Mouse (Mus musculus): ENCODE results near the gene Tnn.

Gene Tnn

GRCm38 (mm10) chr1:160153480-160153879 lies at the start of gene Tnn:
Gene Tnn, minus strand, starts transcription at chr1:160153580.
- no peak for DNase-seq (ENCODE audit: low read depth)

GRCm38 (mm10) chr1:160195337-160195663 lies 41.9 kb upstream of the Tnn start:
- DNase-seq (ENCODE audit: low read depth) = no peak

DNA sequence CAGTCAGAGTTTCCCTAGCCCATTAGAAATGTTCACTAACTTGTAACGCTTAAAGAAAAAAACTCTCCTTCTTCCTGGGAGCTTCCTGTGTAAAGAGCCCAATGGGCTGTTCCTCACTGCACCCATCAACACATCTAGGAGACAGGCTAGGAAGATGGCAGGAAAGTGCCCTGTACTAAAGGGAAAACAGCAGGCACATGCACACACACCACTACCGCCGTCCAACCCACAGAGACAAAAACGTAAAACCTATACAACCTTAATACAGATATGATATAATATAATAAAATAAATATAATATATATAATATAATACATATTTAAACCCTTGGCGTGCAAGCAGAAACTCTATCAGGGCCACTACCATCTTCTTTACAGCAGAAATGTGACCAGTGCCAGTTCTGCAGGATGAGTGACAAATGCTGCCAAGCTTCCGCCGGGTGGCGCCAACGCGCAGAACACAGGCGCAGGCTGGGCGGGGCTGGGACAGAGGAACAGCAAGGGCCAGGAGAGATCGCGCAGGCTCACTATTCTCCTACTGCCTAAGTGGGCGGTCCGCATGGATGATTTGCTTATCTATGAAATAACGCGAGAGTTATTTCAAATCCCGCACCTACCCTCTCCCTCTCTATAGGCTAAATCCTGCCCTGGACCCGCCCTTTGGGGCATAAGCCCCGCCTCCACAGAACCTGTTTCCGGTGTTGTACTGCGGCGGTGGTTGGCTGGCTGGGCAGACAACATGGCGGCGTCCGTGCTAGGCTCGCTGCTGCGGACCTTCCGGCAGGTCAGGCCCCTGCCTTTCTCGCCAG lies 41.4 kb upstream of the Tnn start, which contains the start of gene Mrps14:
TSS of gene Mrps14 (plus strand) at position 687 of the 808 bp plus-strand sequence.
- peak; percentile 100 for DNase-seq (ENCODE audit: low read depth)

- peak; percentile 46 for DNase-seq (ENCODE audit: low read depth)
Observed at GRCm38 (mm10) chr1:160184506-160184905, 31.1 kb upstream of the Tnn start.

DNA sequence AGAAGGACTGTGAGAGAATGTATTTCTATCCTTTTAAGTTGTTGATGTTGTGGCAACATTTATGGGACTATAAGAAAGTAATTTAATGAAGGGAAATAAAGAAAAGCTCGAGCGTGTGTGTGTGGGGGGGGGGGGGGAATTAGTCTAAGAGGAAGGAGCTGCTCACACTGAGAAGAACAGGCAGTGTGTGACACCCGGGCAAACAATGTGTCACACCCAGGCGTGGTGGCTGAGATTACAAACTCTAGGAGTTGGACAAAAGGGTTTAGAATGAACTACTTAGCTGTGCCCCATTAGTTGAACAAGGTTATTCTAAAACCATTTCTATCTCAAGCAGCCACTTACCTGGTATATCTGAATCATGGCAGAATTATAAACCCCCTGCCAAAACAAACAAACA lies 27.8 kb upstream of the Tnn start:
- no peak for DNase-seq (ENCODE audit: low read depth)

DNA sequence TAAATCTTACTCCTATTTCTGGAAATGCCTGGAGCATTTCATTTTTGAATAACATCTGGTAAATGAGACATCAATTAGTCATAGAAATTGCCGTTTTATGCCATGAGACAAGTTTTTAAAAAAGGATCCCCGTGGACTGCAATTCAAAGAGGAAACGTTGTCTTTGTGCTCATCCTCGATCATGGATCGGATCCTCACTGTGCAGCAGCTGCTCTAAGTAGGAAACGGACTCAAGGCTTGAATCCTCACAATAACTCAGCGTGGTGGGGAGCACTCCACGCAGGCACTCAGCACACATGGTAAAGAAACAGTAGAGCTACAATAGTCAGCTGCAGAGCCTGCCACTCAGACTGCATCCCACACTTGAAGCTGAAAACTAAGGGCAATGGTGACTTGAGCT lies 23.5 kb upstream of the Tnn start:
- DNase-seq (ENCODE audit: low read depth) = no peak

DNA sequence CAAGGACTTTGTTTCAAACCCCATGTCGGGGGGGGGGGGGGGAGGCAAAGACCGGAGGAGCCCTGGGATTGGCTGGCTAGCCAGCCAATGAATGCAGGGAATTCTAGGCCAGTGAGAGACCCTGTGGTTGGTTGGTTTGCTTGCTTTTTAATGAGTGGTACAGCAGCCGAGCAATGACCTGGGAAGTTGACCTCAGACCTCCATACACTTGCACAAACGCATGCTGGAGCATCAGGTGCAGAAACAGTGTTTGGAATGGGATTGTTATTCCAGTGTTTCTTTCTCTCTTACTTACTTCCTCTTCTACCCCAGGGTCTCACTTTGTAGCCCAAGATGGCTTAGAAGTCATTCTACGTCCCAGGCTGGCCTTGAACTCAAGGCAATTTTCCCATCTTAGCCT lies 13.2 kb upstream of the Tnn start:
- no peak for DNase-seq (ENCODE audit: low read depth)

DNA sequence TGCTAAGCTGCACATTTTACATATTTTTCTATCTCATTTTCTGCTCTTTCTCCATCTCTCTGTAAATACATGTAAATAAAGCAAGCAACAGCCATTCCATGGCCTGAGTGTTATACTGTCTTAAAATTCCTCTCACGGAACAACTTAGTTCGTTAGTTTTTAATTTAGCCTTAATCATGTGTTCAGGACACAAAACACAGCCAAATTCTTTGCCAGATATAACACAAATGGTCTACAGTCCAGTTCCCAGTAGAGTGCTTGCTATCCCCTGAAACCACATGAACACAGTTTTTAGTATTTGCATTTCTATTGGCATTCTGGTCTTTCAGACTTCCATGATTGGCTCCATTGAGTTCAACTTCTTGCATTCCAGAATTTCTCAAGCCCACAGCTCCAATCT lies 4.8 kb upstream of the Tnn start:
- no peak for DNase-seq (ENCODE audit: low read depth)

- DNase-seq (ENCODE audit: low read depth) = no peak
Observed at GRCm38 (mm10) chr1:160150726-160151125, 2.7 kb downstream of the Tnn start.

DNA sequence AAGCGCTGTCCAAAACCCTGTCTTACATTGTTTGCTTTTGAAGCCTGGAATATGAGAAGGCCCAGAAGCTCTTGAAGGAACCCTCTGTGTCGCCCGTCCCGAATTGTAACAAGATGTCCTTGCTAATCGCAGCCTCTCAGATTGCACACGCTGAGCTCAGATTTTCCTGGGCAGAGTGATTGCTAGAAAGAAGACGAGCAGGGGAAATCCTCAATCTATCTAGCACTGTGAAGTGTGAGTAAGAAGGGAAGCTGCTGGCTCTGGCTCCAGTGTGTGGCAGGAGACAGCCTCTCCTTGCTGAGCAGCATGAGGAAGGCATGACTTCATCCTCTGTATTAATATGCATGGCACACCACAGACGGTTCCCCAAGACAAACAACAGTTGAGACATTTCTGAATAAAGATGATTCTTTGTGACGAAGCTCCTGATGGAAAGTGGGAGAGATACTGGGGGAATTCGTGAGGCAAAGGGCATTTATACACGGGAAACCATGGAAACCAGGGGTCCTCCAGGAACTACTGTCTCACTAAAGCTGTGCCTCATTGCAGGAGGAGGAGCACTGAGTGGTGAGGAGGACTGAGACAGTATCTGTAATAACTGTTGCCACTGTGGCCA lies 4.0 kb downstream of the Tnn start:
- DNase-seq (ENCODE audit: low read depth) = no peak

DNA sequence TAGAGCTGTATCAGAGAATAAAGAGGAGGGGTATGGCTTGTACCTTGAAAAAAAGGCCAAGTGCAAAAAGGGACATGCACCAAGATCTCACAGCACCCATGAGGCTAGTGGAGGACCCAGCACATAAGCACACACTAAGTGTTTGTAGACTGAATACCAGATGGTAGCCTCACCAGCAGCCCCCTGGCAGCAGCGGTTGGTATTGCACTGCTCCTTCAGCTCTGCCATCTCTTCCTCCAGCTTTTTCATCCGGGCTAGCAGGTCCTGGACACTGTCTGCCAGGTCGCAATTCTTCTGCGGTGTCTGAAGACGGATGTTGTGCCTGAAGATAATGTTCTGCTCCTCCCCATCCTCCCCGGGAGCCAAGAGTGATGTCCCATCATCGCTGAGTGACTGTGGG lies 6.1 kb downstream of the Tnn start:
- no peak for DNase-seq (ENCODE audit: low read depth)

DNA sequence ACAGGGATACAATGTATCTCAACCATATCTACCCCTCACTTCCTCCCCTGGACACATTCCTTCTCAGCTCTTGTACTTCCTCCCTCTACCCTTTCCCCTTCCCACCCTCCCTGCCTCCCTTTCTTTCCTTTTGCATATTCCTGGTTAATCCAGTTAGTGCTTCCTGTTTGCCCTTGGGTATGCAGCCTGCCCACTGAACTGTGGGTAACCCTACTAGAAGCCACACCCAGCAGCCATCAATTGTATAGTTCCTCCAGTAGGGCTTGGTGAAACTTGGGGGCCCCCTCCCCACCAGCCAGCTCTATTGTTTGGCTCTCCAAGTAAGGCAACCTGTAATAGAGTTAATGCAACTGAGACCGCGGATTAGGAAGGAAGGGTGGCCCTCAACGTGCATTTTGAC lies 7.8 kb downstream of the Tnn start:
- no peak for DNase-seq (ENCODE audit: low read depth)

- no peak for DNase-seq (ENCODE audit: low read depth)
Observed at GRCm38 (mm10) chr1:160144343-160144742, 9.0 kb downstream of the Tnn start.

- DNase-seq (ENCODE audit: low read depth) = no peak
Observed at GRCm38 (mm10) chr1:160136362-160136890, 17.0 kb downstream of the Tnn start.

DNA sequence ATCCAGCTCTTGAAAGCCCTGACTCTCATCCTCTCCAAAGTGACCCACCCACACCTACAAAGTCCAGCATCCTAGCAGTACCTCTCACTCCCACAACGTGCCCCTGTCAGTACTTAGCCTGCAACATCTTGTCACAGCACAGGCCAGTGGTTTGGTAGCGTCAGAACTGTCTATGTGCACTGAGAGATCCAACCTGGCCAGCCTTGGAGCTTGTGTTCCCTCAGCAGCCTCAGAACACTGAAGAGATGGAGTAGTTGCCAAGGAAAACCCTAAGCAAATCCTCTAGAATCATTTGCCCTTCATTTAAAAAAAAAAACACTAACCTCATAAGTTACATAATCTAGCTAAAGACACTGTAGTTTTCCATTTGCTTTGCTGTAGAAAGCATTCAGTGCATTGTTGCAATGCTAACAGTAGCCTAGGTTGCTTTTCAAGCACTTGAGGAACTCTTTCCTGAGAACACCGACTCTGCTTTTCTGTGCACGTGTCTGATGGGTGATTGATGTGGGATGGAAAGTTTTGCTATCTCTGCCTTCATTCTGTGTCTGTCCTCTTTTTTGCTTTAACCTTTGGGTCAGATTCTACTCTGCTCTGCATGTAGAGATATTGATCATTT lies 19.8 kb downstream of the Tnn start:
- no peak for DNase-seq (ENCODE audit: low read depth)

- DNase-seq (ENCODE audit: low read depth) = no peak
Observed at GRCm38 (mm10) chr1:160123957-160124356, 29.4 kb downstream of the Tnn start.

DNA sequence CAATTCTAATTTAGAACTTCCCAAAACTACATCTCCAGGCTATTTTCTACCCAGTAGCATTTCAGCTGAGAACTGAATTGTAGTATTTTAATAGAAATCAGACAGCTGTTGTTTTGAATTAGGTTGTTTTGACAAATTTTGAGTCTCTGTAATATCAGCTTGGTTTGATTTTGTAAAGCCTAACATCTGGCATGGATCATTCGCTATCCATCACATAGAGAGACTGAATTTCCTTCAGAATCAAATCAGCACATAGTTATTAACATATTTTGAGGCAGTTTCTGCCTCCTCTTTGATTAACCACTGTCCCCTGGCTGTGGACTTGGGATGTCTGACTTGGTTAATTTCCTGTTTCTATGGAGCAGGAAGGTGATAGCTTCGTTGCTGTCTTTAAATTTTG lies 44.8 kb downstream of the Tnn start:
- no peak for DNase-seq (ENCODE audit: low read depth)

GRCm38 (mm10) chr1:160105426-160105825 lies 48.0 kb downstream of the Tnn start:
- no peak for DNase-seq (ENCODE audit: low read depth)

GRCm38 (mm10) chr1:160100996-160101395 lies 52.4 kb downstream of the Tnn start:
- no peak for DNase-seq (ENCODE audit: low read depth)

DNA sequence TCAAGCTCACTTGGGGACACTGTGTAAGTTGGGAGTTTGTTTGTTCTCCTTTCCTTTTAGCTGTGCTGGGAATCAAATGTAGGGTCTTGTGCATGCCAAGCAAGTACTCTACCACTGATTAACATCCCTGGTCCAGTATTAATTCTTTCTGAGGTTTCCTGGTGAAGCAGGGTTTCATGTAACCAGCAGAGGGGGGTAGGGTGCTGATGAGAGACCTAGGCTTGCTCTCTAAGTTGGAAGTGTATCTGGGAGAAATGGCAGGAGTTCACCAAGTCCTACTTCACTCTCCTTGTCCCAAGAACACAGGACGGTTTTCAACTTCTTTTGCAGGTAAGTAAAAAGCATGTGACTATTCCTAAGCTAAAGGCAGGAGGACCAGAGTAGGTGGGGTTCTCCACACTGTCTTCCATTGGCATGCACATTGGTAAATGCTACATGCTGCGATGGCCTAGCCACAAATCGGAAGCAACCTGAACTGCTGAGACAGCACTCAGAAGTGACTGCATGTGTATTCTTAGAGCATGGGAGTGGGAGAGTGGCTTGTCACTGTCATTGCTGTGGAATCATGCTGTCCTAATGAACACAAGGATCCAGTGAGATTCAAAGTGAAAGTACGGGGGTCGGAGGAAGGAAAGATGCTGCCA lies 53.6 kb downstream of the Tnn start:
- no peak for DNase-seq (ENCODE audit: low read depth)

DNA sequence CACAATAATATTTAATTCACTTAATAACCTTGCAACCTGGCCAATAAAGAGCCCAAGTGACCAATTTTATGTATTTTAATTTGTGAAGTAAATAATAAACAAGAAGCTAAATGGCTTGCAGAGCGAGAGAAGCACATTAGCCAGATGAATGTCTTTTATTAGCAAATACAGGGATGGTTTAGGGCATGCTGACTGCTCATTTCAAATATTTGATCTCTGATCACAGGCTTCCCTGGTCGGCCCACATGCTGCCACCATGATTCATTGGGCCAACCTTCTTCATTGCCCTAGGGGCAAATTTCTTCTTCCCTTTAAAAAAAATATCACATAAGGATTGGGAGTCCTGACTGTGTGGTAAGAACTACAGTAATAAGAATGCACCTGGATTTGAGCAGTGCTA lies 66.7 kb downstream of the Tnn start:
- no peak for DNase-seq (ENCODE audit: low read depth)

DNA sequence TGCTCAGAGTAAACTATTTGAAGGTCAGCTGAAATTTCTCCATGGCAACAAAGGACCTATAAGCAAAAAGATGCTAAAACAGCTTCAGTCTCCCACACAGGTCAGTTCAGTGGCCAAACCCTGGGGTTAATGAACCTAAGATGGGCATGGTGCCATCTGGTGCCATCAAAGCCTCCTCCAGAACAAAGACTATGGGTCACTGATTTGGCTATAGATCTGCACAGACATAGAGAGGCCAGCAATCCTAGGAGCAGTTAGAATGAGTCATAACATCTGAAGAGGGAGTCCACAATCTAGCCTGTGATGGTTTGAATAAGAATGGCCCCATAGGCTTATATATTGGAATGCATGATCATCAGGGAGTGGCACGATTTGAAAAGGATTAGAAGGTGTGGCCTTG lies 69.1 kb downstream of the Tnn start:
- DNase-seq (ENCODE audit: low read depth) = no peak

GRCm38 (mm10) chr1:160082647-160083046 lies 70.7 kb downstream of the Tnn start:
- no peak for DNase-seq (ENCODE audit: low read depth)

All from induced T-regulatory cell, adult 2 months (primary cell).